Mouse (Mus musculus): ENCODE measurements around the gene Nhlrc4.

DNA sequence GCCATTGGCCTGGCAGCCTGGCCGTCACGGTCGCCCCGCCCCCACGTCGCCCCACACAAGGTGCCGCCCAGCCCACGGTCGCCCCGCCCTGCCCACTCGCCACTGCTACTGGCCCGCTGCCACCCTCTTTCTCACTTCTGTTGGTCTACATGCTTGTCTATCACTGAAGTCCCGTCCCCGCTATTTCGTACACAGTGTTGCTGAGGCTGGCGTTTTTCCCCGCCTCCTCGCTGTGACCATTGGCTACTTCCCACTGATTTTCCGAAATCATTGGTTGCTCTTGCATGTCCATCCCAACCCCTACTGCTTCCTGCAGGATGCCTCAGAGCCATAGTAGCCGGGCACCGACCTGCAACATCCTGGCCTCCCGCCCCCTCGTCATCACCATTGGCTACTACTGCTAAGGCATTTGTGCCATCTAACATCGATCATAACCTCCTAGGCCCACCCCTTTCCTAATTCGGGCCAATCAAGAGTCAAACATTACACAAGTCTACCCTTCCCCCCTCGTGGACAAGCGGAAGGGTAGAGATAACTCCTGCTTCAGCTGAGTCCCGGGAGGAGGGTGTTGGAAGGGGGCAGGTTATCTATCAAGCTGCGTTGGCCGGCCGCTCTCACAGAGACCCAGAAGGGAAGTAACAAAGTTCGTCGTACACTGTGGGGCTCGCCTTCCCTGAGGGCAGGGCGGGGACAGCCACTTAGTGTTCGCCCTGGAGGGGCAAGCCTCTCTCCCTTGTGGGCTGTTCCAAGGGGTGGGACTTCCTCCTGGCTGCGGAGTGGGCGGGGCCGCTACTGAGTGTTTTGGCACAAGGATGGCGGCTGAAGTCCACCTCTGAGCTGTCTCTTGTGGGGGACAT, 24.7 kb downstream of the Nhlrc4 start:
- TF ChIP-seq CTCF (IDR thresholded peaks at IDR 0.05; ENCODE audit: control insufficient read depth, insufficient read depth, insufficient read length) = no peak
- TF ChIP-seq USF1 (IDR thresholded peaks at IDR 0.05; ENCODE audit: low read depth) = no peak
- TF ChIP-seq MAX (IDR thresholded peaks at IDR 0.05) = peak; percentile 23
- TF ChIP-seq CEBPB (IDR thresholded peaks at IDR 0.05; ENCODE audit: low read depth) = peak; percentile 13
- no peak for TF ChIP-seq MYOG (IDR thresholded peaks at IDR 0.05; ENCODE audit: control insufficient read depth, extremely low read depth, insufficient read length)
